Mouse (Mus musculus) T-cell, adult 66 days (primary cell): ENCODE results near the gene Slc7a11. TPM values are rescaled to one million over a fixed set of nuclear protein-coding genes. Genes with fewer than 3 reads are reported as not detected.

Experiments
- total RNA-seq, 2 experiments: library from RNA; stranded (reverse); gene quantifications; 3 replicates in 1 of 2; 4 replicates in 1 of 2; pipeline ENCODE4 v1.2.4; 2023

Gene Slc7a11
- total RNA-seq = under 1 TPM in 1 of 2 experiments, not detected in 1; 0.06 TPM

DNA sequence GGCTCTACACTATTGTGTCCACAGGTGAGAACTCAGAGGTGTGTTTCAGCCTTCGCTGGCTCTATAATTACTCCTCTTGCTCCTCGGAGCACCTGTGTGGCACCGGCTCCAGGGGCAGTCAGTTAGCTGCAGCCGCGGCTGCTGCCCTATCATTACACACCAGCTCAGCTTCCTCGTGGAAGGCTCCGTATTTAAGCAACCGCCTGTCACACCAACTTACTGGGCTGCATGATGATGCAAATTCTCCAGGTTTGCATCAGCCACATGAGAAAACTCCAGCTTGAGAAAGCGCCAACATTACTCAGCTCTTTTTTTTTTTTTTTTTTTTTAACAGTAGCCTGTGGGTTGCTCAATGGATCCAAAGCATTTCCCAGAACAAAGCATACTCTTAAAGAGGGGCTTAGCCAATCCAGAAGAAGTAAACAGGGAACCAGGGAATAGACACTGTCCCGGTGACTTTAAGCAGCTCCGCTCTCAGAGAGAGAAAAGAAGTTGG lies at the start of gene Slc7a11:
Gene Slc7a11 (minus strand): TSS at position 194 of the 496 bp plus-strand sequence.

